Mouse (Mus musculus) retina, adult 2 months (tissue): ENCODE data around the gene Retn.

Experiments used
- DNase-seq: peaks from one replicate; pipeline ENCODE4 v3.0.0-alpha.2; 2012; ENCODE audit warnings: low read depth, low spot score

Gene Retn

GRCm38 (mm10) chr8:3660889-3661288 is 5.3 kb downstream of the Retn start:
- DNase-seq, result no peak

DNA sequence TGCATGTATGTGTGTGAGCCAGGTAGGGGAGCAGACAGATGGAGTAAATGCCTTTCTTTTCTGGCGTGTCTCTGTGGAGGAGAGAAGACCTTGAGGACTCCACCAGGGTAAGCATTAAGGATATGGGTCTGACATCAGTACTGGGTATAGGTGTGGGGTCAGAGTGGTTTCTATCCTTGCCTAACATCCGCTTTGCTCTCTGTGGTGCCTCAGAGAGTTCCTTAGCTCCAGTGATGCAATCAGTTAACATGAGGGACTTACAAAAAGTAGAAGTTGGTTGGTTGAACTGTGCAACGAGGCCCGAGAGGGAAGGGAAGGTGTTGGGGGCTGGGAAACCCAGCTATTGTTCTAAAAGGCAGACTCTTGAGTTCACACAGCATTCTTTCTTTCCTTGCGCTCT is 8.8 kb downstream of the Retn start:
- DNase-seq, result no peak

DNA sequence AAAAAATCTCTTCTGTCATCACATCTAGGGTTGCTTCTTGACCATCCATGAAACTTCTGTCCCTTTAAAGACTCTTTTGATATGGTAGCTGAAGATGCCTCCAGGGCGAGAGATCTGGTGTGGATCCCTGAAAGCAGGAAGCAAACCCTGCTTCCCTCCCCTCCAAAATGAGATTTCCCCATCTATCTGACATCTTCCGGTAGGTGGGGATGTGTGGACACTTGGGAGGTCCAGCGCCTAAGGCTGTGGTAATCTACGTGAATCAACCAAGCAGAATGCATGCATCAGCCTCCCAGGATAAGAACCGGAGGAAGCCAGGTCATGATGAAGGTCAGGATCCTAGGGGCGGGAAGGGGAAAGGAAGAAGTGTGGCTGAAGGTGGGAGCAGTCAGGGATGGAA is 9.9 kb downstream of the Retn start, which contains the start of gene Mcemp1:
TSS of gene Mcemp1 (plus strand) at position 248 of the 400 bp plus-strand sequence.
- no peak for DNase-seq

DNA sequence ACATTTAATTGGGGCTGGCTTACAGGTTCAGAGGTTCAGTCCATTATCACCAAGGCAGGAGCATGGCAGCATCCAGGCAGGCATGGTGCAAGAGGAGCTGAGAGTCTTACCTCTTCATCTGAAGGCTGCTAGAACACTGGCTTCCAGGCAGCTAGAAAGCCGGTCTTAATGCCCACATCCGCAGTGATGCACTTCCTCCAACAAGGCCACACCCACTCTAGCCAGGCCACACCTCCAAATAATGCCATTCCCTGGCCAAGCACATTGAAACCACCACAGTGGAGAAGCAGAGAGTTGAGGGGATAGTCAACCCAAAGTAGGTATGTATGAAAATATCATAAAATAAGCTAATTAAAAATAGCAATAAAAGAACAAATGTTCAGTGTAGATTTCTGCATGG is 14.8 kb downstream of the Retn start:
- DNase-seq, result no peak

DNA sequence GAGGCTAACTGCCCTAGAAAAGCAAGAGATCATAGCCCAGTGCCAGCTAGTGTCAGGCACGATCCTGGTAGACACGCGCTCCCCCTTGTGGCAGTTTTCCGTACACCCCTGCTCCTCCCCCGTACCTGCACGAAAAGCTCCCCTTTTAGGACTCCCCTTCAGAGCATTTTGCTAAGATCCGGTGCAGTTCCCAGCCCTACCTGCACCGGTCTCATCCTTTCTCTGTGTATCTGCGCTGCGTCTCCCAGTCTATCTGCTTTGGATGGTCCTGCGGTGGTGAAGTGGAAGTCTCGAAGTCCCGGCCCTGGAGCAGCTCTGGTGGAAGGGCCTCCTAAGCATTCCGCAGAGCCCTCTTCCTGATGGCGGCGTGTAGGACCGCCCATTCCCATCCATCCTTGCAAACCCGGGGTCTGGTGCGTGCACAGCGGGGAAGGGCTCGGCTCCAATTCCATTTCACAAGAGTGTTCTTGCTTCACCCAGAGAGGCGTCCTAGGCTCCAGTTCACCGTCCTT is 16.5 kb downstream of the Retn start, which contains the start of gene Fcor:
TSS of gene Fcor (minus strand) at position 383 of the 512 bp plus-strand sequence.
- peak; percentile 65 for DNase-seq

DNA sequence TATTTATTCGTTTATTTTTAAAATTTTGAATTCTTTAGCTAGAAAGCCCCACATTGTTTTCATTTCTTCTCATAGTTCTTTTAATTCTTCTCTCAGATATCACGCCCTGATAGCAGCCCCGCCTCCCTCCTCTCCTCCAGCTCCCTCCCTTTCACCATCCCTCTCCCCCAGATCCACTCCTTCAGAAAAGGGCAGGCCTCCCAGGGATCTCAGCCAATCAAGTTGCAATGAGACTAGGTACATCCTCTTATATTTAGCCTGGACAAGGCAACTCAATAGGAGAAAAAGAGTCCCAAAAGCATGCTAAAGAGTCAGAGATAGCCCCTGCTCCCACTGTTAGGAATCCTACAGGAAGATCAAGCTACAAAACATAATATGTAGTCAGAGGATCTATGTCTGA is 19.1 kb downstream of the Retn start:
- DNase-seq, result no peak

DNA sequence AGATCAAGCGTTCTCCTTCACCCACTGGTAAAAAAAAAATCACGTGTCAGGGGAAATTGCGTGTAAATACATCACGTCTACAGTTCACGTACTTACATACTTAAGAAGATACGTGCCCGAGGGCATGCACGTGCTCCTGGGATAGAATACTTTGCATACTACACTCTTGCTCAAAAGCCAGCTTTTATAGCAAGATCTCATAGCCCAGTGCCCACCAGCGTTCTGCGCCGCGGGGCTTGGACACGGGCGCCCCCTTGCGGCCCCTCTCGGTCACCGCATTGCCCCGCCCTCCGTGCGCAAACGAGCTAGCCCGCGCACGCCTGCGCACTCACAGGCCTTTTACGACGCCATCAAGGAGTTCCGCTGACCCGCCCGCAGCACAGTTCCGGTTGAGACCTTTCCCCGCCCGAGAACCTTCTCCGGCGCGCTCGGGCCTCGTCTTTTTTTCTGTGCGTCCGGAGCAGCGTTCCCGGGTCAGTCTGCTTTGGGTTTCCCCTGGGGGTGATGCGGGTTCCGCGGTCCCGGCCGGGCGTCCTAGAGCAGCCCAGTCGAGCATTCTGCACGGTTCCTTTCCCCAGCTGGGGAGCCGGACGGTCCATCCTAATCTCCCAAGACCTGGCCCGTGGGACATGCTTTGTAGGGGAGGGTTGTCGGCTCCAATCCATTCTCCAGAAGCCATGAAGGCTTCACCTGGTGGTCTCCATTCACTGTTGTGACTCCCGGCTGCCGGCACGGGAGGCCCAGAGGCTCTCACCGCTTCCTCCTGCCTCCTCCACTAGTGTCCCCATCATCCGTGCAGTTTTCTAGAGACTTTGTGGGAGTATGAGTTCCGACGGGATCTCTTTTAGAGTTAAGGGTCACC is 20.8 kb downstream of the Retn start, which contains the start of gene Trappc5:
TSS of gene Trappc5 (plus strand) at position 169 of the 862 bp plus-strand sequence.
- peak; percentile 80 for DNase-seq

GRCm38 (mm10) chr8:3676993-3677579 is 21.5 kb downstream of the Retn start:
- DNase-seq, result no peak

- DNase-seq, result no peak
Observed at GRCm38 (mm10) chr8:3678831-3679230, 23.3 kb downstream of the Retn start.

DNA sequence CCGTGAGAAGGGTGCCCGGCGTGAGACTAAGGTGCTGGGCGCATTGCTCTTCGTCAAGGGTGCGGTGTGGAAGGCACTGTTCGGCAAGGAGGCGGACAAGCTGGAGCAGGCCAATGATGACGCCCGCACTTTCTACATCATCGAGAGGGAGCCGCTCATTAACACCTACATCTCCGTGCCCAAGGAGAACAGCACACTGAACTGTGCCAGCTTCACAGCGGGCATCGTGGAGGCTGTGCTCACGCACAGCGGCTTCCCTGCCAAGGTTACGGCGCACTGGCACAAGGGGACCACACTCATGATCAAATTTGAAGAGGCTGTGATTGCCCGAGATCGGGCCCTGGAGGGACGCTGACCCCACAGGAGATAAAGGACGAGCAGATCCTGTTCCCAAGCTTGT is 23.7 kb downstream of the Retn start:
- no peak for DNase-seq

GRCm38 (mm10) chr8:3679656-3680055 is 24.1 kb downstream of the Retn start:
- no peak for DNase-seq

DNA sequence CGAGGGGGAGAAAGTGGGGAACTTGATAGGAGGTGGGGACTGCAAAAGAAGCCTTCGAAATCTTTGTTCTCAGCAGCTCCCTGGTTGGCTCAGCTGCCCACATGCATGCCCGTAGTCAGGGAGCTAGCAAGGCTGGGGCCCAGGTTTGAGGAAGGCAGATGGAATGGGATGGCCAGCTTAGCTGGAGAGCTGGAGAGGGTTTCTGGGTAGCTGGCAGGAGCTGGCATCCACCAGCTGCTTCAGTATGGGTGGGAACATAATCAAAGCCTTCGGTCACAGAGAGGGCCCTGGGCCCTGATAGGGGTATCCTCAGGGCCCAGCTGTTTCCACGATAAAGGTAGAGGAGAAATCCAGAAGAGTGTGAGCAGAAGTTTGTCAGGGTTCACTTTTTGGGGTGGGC is 26.9 kb downstream of the Retn start:
- DNase-seq, result no peak

DNA sequence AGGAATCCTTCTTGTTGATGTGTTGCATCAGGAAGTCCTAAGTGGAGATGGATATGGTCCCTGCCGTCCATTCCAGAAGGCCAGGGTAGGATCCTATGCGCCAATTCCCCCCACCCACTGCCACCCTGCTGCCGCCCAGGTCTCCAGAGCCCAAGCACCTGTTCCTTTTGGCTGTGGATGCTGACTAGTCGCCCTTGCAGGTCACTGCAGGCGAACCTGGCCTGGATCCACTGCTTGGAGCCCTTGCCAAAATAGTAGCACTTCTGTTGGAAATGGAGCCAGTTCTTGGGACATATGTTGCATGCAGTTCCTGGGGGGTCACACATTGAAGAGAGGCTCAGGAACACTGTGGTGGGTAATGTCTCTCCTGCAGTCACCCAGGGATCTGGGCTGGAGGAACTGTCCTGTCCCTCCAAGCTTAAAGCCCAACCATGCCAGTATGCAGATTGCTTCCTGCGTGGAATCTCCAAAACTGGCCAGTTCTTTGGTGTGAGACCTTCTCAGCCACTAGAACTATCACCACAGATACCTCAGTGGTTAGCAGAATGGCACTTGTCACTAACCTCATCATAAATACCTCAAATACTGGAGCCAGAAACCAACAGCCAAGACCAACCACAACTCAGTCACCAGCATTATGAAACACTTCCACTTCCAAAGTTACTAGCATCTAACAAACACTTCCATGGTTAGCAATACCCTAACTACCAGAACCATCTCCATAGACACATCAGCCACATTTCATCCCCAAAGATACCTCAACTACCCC is 28.0 kb downstream of the Retn start:
- no peak for DNase-seq

DNA sequence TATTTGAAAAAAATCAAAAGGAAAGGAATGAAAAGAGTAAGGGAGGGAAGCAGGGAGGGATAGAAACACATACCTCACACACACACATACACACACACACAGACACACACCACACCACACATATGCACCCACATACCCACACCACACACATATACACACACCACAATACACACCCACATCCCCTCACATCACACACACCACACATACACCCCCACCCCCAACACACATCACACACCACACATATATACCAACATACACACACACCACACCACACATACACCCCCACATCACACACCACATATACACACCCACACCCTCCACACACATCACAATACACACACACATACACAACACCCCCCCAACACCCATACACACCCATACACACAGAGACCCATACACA is 29.0 kb downstream of the Retn start:
- no peak for DNase-seq

GRCm38 (mm10) chr8:3685422-3685821 is 29.9 kb downstream of the Retn start:
- no peak for DNase-seq

- DNase-seq, result no peak
Observed at GRCm38 (mm10) chr8:3687537-3687936, 32.0 kb downstream of the Retn start.

GRCm38 (mm10) chr8:3690774-3691173 is 35.2 kb downstream of the Retn start:
- DNase-seq, result no peak

- DNase-seq, result no peak
Observed at GRCm38 (mm10) chr8:3694121-3694520, 38.6 kb downstream of the Retn start, which contains the start of gene Fcer2a. TSS of gene Fcer2a (minus strand) at chr8:3694175.

DNA sequence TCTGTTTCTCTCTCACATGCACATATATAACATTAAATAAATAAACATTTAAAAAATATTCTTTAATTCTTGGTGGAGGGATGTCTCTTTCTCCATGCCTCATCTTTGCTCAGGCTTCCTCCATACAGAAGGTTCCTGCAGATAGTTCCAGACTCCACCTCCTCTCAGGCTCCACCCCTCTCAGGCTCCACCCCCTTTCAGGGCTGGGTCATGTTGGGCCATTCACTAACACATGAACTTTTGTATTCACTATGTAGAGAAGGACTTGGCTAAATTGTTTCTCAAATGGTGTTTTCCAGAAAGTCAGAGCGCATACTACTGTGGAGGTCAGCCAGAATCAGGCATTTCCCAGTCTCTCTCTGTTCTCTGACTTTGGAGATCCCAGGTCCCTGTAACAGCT is 45.9 kb downstream of the Retn start:
- no peak for DNase-seq

DNA sequence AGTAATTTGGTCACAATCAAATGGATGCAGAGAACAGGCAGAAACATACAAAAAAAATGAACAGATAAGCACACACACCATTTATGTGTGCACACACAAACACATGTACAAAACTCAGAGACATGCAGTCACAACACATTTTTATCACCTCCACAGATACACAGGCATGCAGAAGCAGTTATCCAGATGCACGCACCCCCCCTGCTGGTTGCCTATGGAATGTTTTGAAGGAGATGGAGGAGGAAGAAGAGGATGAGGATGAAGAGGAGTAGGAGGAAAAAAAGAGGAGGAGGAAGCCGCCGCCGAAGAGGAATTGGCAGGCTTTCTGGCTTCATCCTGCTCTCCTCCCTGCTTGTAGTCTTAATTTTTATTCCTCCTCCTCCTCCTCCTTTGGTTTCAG is 50.1 kb downstream of the Retn start:
- DNase-seq, result no peak

GRCm38 (mm10) chr8:3707611-3708010 is 52.0 kb downstream of the Retn start:
- DNase-seq, result no peak
